Mouse (Mus musculus): ENCODE data around the gene Rgs5.

Gene Rgs5

GRCm38 (mm10) chr1:169655256-169655655 lies at the start of gene Rgs5:
Rgs5 (plus strand) TSS chr1:169655501.
- in situ Hi-C loops (cut with MboI) = no loop called here

GRCm38 (mm10) chr1:169606164-169606563 lies 49.1 kb upstream of the Rgs5 start:
- in situ Hi-C loops (cut with MboI) = no loop called here

DNA sequence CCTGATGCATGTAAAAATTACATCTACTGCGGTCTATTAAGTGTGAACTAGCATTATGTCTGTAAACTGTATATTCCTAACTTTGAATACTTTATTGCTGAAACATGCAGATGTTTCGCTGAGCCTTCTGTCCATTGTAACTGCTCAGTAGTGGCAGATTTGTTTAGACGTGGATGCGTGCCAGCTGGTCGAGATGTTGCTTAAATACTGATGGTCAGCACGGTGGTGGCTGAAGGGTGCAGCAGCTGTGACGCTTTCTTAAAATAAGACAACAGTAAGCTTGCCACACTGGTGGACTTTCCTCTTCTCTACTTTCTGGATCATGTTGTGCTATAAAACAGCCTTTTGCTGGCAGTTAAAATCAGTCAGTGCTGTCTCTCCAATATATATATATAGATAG lies 25.6 kb upstream of the Rgs5 start:
- in situ Hi-C loops (cut with MboI) = no loop called here

GRCm38 (mm10) chr1:169637251-169637750 lies 18.0 kb upstream of the Rgs5 start:
- in situ Hi-C loops (cut with MboI) = no loop called here

- in situ Hi-C loops (cut with MboI) = no loop called here
Observed at GRCm38 (mm10) chr1:169644884-169645653, 10.2 kb upstream of the Rgs5 start.

DNA sequence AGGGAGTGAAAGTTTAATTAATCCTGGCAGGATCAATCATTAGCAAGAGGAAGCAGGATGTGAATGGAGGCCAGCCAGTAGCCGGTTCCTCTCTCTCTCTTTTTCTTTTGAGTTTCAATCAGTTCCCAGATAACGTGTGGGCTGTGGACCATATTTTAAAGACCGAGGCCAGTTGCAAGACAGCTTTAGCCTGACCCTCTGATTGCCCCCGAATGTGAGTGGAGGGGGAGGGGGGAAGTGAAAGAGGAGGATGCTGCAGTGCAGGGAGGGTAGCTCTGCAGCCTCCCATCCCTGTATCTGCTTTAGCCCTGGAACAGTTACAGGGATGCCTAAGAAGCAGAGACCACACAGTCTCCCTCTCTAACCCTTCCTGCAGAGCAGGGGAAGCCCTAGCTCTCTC lies 4.2 kb downstream of the Rgs5 start:
- in situ Hi-C loops (cut with MboI) = no loop called here

DNA sequence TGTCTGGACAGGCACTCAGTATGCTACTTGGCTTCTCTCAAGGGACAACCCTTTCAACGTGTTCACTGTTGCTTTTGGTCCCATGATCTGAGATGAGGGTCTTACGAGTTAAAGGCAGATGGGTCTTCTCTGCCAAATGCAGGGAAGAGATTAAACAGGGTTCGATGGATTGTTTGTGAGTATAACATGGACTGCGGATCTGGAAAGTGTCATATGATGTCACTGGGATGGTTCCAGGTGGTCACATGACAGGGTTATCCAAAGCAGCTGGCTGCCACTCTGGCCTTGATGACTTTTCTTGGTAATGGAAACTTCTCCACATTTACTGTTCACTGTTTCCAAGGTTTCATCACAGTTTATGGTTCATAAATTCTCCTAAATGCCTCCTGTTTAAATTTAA lies 12.0 kb downstream of the Rgs5 start:
- in situ Hi-C loops (cut with MboI) = no loop called here

DNA sequence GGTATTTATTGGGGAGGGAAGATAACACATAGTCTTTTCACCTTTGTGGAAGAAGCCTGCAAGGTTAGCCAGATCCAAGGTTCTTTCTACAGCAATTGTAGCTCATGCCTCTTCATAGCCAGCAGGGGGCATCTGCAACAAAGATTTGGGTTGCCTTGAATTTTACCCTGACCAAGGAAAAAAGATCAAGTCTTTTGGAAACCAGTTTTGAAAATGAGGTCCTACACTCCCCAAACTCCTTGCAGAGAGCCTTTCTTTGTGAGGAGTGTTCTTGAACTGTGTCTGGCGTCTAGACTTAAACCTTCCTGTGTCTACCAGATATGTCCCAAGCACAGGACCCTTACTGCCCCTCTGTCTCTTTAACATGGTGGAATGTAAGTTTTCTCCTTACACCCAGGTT lies 15.4 kb downstream of the Rgs5 start:
- in situ Hi-C loops (cut with MboI) = no loop called here

DNA sequence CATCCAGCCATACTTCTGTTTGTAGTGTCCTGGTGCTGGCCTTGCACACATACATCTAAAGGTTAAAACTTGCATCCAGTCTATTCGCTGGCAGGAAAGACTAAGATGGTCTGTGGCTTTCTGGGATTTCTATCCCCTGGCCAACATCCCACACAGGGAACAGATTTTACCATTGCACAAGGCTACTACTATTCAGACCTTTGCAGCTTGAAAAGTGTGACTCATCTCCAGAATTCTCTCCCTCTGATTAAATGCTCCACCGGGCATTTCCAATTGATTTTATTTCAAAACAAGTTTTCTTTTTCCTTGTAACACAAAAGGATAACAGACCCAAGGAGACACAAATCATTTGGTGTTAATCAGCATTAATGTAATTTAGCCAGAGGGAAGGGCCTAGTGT lies 16.5 kb downstream of the Rgs5 start:
- in situ Hi-C loops (cut with MboI) = no loop called here

- in situ Hi-C loops (cut with MboI) = no loop called here
Observed at GRCm38 (mm10) chr1:169672272-169672671, 17.0 kb downstream of the Rgs5 start.

DNA sequence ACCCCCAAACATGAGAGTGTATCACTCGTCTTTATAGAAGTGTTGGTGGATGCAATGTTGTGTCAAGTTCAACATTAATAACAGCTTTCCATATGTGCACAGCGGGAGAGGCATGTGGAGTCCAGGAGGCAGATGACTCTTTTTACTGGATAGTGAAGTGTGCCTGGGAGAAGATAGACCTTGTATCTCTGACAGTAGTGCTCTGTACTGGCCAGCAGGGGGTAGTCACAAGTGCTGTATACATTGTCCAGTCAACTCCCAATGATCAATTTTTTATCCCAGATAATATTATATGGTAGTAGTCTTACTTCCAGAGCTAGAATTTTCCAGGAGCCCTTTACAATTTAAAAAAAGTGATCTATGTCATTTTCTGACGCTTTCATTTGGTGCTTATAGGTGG lies 18.8 kb downstream of the Rgs5 start:
- in situ Hi-C loops (cut with MboI) = no loop called here

GRCm38 (mm10) chr1:169676751-169677150 lies 21.4 kb downstream of the Rgs5 start:
- in situ Hi-C loops (cut with MboI) = no loop called here

- in situ Hi-C loops (cut with MboI) = no loop called here
Observed at GRCm38 (mm10) chr1:169680455-169681208, 25.3 kb downstream of the Rgs5 start.

GRCm38 (mm10) chr1:169682775-169683497 lies 27.6 kb downstream of the Rgs5 start:
- in situ Hi-C loops (cut with MboI) = no loop called here

GRCm38 (mm10) chr1:169685257-169685656 lies 30.0 kb downstream of the Rgs5 start:
- in situ Hi-C loops (cut with MboI) = no loop called here

DNA sequence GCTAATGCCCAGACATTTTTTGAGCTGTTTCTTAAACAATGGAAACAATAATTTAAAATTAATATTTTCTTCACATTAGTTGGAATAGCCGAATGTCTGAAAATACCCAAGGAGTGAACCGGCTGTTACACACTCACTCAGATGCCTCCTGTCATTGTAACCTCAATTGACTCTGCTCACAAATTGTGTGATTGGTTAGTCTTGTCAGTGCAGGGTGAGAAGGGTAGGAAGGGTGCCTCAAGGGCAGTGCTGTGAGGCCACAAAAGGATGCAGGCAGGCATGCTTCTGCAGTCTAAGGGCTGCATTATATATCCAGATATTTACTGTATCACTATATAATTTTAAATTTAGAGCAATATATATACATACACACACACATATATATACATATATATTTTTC lies 37.7 kb downstream of the Rgs5 start:
- in situ Hi-C loops (cut with MboI) = no loop called here

- in situ Hi-C loops (cut with MboI) = no loop called here
Observed at GRCm38 (mm10) chr1:169693537-169693936, 38.2 kb downstream of the Rgs5 start.

DNA sequence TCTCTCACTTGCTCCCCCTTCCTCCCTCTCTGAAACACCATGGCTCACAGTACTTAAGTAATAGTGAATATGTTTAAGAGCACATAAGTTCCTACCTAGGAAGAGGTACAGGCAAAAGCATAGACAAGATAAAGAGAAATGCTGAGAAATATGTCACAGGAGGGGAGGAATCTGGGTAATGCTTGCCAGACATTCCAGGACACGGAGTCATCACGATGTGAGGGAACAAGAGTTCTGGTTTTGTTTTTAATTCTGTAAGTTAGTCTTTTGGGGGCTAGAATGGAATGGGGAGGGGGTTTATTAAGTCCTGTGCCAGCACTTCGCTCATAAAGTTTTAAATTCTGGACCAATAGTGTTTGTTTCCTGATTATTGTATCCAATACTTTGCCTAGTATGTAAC lies 40.1 kb downstream of the Rgs5 start:
- in situ Hi-C loops (cut with MboI) = no loop called here

- in situ Hi-C loops (cut with MboI) = no loop called here
Observed at GRCm38 (mm10) chr1:169697236-169697635, 41.9 kb downstream of the Rgs5 start.

- in situ Hi-C loops (cut with MboI) = no loop called here
Observed at GRCm38 (mm10) chr1:169699184-169699583, 43.9 kb downstream of the Rgs5 start.

GRCm38 (mm10) chr1:169704395-169705087 lies 49.2 kb downstream of the Rgs5 start:
- in situ Hi-C loops (cut with MboI) = no loop called here

DNA sequence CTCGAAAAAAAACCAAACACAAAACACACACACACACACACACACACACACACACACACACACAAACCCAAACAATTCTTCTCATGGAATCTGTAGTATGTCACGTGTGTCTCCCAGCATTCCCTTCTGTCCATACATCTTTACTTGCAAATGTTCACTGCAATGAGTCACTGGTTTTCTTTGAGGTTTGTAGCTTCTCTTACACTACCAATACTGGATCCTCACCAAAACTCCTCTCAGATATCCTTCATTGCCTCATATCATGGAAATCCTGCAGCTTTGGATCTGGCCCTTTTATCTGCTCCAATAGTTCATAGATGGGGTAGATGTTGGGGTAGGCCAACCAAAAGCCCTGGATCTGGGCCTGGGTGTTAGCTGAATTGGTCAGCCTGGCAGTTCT lies 66.5 kb downstream of the Rgs5 start:
- in situ Hi-C loops (cut with MboI) = no loop called here
